Comparison of ENCODE assay signal across 13 mouse cellular contexts in the genomic region with DNA sequence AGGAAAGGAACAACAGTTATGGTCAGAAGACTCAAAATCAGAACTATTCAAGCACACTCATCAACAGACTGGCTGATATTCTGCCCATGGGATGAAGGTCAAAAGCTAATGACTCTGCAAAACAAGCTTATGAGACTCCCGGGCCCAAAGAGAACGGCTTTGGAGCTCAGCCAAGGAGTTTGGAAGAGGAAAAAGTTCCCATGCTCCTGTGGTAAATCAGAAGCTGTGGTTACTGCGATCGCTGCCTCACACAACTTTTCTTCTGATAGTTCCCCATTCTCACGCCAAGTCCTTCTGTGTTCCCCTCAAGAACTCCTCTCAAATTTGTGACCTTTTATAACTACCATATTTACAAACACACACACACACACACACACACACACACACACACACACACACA. TPM values are rescaled to one million over a fixed set of nuclear protein-coding genes. Genes with fewer than 3 reads are reported as not detected.
DNase-seq lines count a peak whose midpoint lies in the region; ATAC-seq lines count a peak whose summit lies in the region.
"Had no signal": no experiment of that assay in that cellular context is flagged by ENCODE, and none has a peak within 500 bp of the region (broad histone marks: within the 10 kb centered on the region; RNA-seq: fewer than 3 reads in every experiment).

No protein-coding gene starts in this region.

- ATAC-seq in hindbrain, embryonic 14.5 days (ENCODE audit: low FRiP score): no peak; the same call in 1 of the 2 replicates
- ATAC-seq: forebrain, embryonic 16.5 days had no signal

- no peaks in the 10 kb centered on the region for H3K36me3 ChIP-seq in hindbrain, embryonic 14.5 days (replicated peaks; ENCODE audit: control insufficient read depth, insufficient read depth)
- H3K36me3 ChIP-seq in hindbrain, embryonic 10.5 days: no peaks in the 10 kb centered on the region
- H3K36me3 ChIP-seq: hindbrain, embryonic 15.5 days had no signal

- no peak overlapping the region for H3K4me3 ChIP-seq in hindbrain, embryonic 14.5 days (replicated peaks; ENCODE audit: low read length)
- H3K4me3 ChIP-seq in hindbrain, embryonic 10.5 days: no peak overlapping the region
- H3K4me3 ChIP-seq: hindbrain, embryonic 15.5 days; myocyte had no signal

- H3K4me1 ChIP-seq in hindbrain, embryonic 14.5 days (replicated peaks; ENCODE audit: control insufficient read depth, insufficient read depth, low read length): no peaks in the 10 kb centered on the region
- H3K4me1 ChIP-seq in hindbrain, embryonic 10.5 days (replicated peaks): no peaks in the 10 kb centered on the region

- no peak overlapping the region for H3K27ac ChIP-seq in hindbrain, embryonic 14.5 days
- no peak overlapping the region for H3K27ac ChIP-seq in hindbrain, embryonic 10.5 days
- H3K27ac ChIP-seq: hindbrain, embryonic 15.5 days; liver, embryonic 14.5 days had no signal

- H3K27me3 ChIP-seq in hindbrain, embryonic 14.5 days (ENCODE audit: control insufficient read depth, insufficient read depth, low read length): no peaks in the 10 kb centered on the region
- H3K27me3 ChIP-seq in hindbrain, embryonic 10.5 days (ENCODE audit: insufficient read depth, poor library complexity, severe bottlenecking): no peaks in the 10 kb centered on the region
- H3K27me3 ChIP-seq: hindbrain, embryonic 15.5 days had no signal

- no peak overlapping the region for H3K4me2 ChIP-seq in hindbrain, embryonic 14.5 days (replicated peaks)
- H3K4me2 ChIP-seq: hindbrain, embryonic 15.5 days had no signal

- no peaks in the 10 kb centered on the region for H3K9me3 ChIP-seq in hindbrain, embryonic 14.5 days (ENCODE audit: control insufficient read depth, low read length)
- no peaks in the 10 kb centered on the region for H3K9me3 ChIP-seq in hindbrain, embryonic 10.5 days
- H3K9me3 ChIP-seq: hindbrain, embryonic 15.5 days had no signal

- H3K9ac ChIP-seq in hindbrain, embryonic 14.5 days: no peak overlapping the region
- H3K9ac ChIP-seq: hindbrain, embryonic 15.5 days; liver, embryonic 14.5 days had no signal

- peak; percentile 45 for DNase-seq in hindbrain, embryonic 14.5 days (ENCODE audit: low spot score)
- no peak for DNase-seq in hindbrain, embryonic 10.5 days (ENCODE audit: low spot score)
- DNase-seq in ovary, adult 18-20 months (ENCODE audit: low spot score): peak; percentile 37
- DNase-seq in ovary, postnatal 10 days (ENCODE audit: low spot score): no peak
- DNase-seq in fibroblast of lung, adult 2 months (ENCODE audit: low read depth): peak; percentile 65
- DNase-seq in ovary, postnatal 36 days (ENCODE audit: low spot score): peak; percentile 30
- DNase-seq in c-Kit-positive CD71-positive TER-119-positive erythroid progenitor cells, embryonic 14.5 days (ENCODE audit: low spot score): no peak
- DNase-seq: thymus, adult 2 months had no signal

- 58% methylated on average over 5 of the region's 5 CpGs for WGBS in hindbrain, embryonic 14.5 days
- 89% methylated on average over 5 of the region's 5 CpGs for WGBS in hindbrain, embryonic 10.5 days

RNA-seq across cellular contexts. Expression of a gene that starts 21.4 kb away (rescaled TPM):
- 0.17 TPM in 1 of 2 replicates, not detected in the other for polyA plus RNA-seq in hindbrain, embryonic 14.5 days (2014; fragmentation: Nextera tagmentation; extraction: Ambion mirVana)
- polyA plus RNA-seq in hindbrain, embryonic 10.5 days (2016; fragmentation: Nextera tagmentation; extraction: Ambion mirVana): not detected in 2 replicates
- polyA plus RNA-seq: forebrain, embryonic 16.5 days; liver, embryonic 14.5 days; myocyte; small intestine, adult 2 months; thymus, adult 2 months had no signal

Comparison
In these comparisons a context has a peak if more than half of its experiments do, and no peak if none do; other contexts are left out.
1. DNase-seq: peak in hindbrain, embryonic 14.5 days (single experiment), ovary, adult 18-20 months (single experiment), fibroblast of lung, adult 2 months (single experiment) and ovary, postnatal 36 days (single experiment); none in hindbrain, embryonic 10.5 days (single experiment), ovary, postnatal 10 days (single experiment) and c-Kit-positive CD71-positive TER-119-positive erythroid progenitor cells, embryonic 14.5 days (single experiment).